ENCODE assay signal across 18 mouse cellular contexts in genomic region chr5:38136247-38136646, GRCm38 (mm10). TPM values are rescaled to one million over a fixed set of nuclear protein-coding genes. Genes with fewer than 3 reads are reported as not detected.
DNase-seq lines count a peak whose midpoint lies in the region; ATAC-seq lines count a peak whose summit lies in the region.
"Had no signal": no experiment of that assay in that cellular context is flagged by ENCODE, and none has a peak within 500 bp of the region (broad histone marks: within the 10 kb centered on the region; RNA-seq: fewer than 3 reads in every experiment).

No protein-coding gene starts in this region.

- H3K4me3 ChIP-seq in forebrain, embryonic 13.5 days = no peak overlapping the region
- no peak overlapping the region for H3K4me3 ChIP-seq in forebrain, embryonic 11.5 days (ENCODE audit: low read depth, low read length)
- no peak overlapping the region for H3K4me3 ChIP-seq in liver, embryonic 16.5 days (ENCODE audit: low read depth, low read length)
- H3K4me3 ChIP-seq in midbrain, embryonic 16.5 days (ENCODE audit: low read depth, low read length) = no peak overlapping the region
- H3K4me3 ChIP-seq: heart, embryonic 13.5 days; layer of hippocampus, adult 2 months; left cerebral cortex, adult 2 months; limb, embryonic 12.5 days; lung, embryonic 15.5 days; stomach, embryonic 15.5 days had no signal

- H3K4me2 ChIP-seq in forebrain, embryonic 13.5 days = no peak overlapping the region
- H3K4me2 ChIP-seq in forebrain, embryonic 11.5 days (ENCODE audit: low read depth, low read length, severe bottlenecking) = no peak overlapping the region
- no peak overlapping the region for H3K4me2 ChIP-seq in liver, embryonic 16.5 days (ENCODE audit: low read depth, low read length)
- no peak overlapping the region for H3K4me2 ChIP-seq in midbrain, embryonic 16.5 days (ENCODE audit: low read length)
- H3K4me2 ChIP-seq: heart, embryonic 13.5 days; limb, embryonic 12.5 days; lung, embryonic 15.5 days; stomach, embryonic 15.5 days had no signal

- WGBS in forebrain, embryonic 13.5 days = 93% methylated on average over 9 of the region's 9 CpGs
- 95% methylated on average over 9 of the region's 9 CpGs for WGBS in forebrain, embryonic 11.5 days
- WGBS in liver, embryonic 16.5 days (ENCODE audit: insufficient replicate concordance) = 69% methylated on average over 9 of the region's 9 CpGs
- whole genome bisulfite sequencing in midbrain, embryonic 16.5 days = 94% methylated on average over 9 of the region's 9 CpGs

- 0 out of 2 replicates have a peak, but pooled peaks have one; percentile 28 for ATAC-seq in forebrain, embryonic 13.5 days
- ATAC-seq in forebrain, embryonic 11.5 days (replicated peaks; ENCODE audit: low FRiP score) = no peak
- peak; percentile 60; the same call in 1 of the 2 replicates for ATAC-seq in liver, embryonic 16.5 days (ENCODE audit: low read depth)
- peak; percentile 46; the same call in 1 of the 2 replicates for ATAC-seq in midbrain, embryonic 16.5 days

- no peak for DNase-seq in forebrain, embryonic 11.5 days (ENCODE audit: low spot score)
- DNase-seq in liver = no peak
- DNase-seq in kidney, adult 9 months = peak; percentile 82
- DNase-seq in right cerebral cortex, postnatal 14 days = no peak
- DNase-seq in layer of hippocampus, adult 9-11 months = no peak
- DNase-seq: adrenal gland, postnatal 10 days; cerebellum, adult 18-20 months; embryo, embryonic 11 days; heart, postnatal 4 days had no signal

- H3K4me1 ChIP-seq in forebrain, embryonic 13.5 days = no peaks in the 10 kb centered on the region
- H3K4me1 ChIP-seq in forebrain, embryonic 11.5 days (replicated peaks; ENCODE audit: control insufficient read depth, insufficient read depth, low read length) = no peaks in the 10 kb centered on the region
- H3K4me1 ChIP-seq in liver, embryonic 16.5 days (ENCODE audit: control insufficient read depth, low read depth, low read length) = no peaks in the 10 kb centered on the region; the same call in 1 of the 2 replicates
- H3K4me1 ChIP-seq in midbrain, embryonic 16.5 days (ENCODE audit: control insufficient read depth, insufficient read depth, low read length) = no peaks in the 10 kb centered on the region
- H3K4me1 ChIP-seq: heart, embryonic 13.5 days; lung, embryonic 15.5 days; stomach, embryonic 15.5 days had no signal

- no peaks in the 10 kb centered on the region for H3K27me3 ChIP-seq in forebrain, embryonic 13.5 days
- no peaks in the 10 kb centered on the region for H3K27me3 ChIP-seq in forebrain, embryonic 11.5 days (ENCODE audit: control insufficient read depth, insufficient read depth, low read length)
- no peaks in the 10 kb centered on the region for H3K27me3 ChIP-seq in liver, embryonic 16.5 days (ENCODE audit: control insufficient read depth, insufficient read depth, low read depth, low read length)
- H3K27me3 ChIP-seq in midbrain, embryonic 16.5 days (ENCODE audit: control insufficient read depth, insufficient read depth, low read depth, low read length) = no peaks in the 10 kb centered on the region
- H3K27me3 ChIP-seq: heart, embryonic 13.5 days; limb, embryonic 12.5 days; lung, embryonic 15.5 days; stomach, embryonic 15.5 days had no signal

- no peak overlapping the region for H3K9ac ChIP-seq in forebrain, embryonic 13.5 days
- H3K9ac ChIP-seq in forebrain, embryonic 11.5 days (ENCODE audit: low read length) = no peak overlapping the region
- no peak overlapping the region for H3K9ac ChIP-seq in liver, embryonic 16.5 days (ENCODE audit: low read depth, low read length)
- H3K9ac ChIP-seq in midbrain, embryonic 16.5 days (ENCODE audit: low read depth, low read length) = no peak overlapping the region
- H3K9ac ChIP-seq: heart, embryonic 13.5 days; limb, embryonic 12.5 days; lung, embryonic 15.5 days; stomach, embryonic 15.5 days had no signal

- peaks cover 67% of the 10 kb centered on the region for H3K36me3 ChIP-seq in forebrain, embryonic 13.5 days (ENCODE audit: poor library complexity, severe bottlenecking)
- H3K36me3 ChIP-seq in forebrain, embryonic 11.5 days (ENCODE audit: control insufficient read depth, insufficient read depth, low read length) = peaks cover 23% of the 10 kb centered on the region
- no peaks in the 10 kb centered on the region for H3K36me3 ChIP-seq in liver, embryonic 16.5 days (ENCODE audit: control insufficient read depth, insufficient read depth)
- peaks cover 43% of the 10 kb centered on the region for H3K36me3 ChIP-seq in midbrain, embryonic 16.5 days (ENCODE audit: control insufficient read depth, insufficient read depth, low read length)

- no peaks in the 10 kb centered on the region for H3K9me3 ChIP-seq in forebrain, embryonic 13.5 days (replicated peaks)
- no peaks in the 10 kb centered on the region for H3K9me3 ChIP-seq in forebrain, embryonic 11.5 days (ENCODE audit: control insufficient read depth, low read length)
- H3K9me3 ChIP-seq in liver, embryonic 16.5 days (replicated peaks; ENCODE audit: control insufficient read depth, low read length) = no peaks in the 10 kb centered on the region
- no peaks in the 10 kb centered on the region for H3K9me3 ChIP-seq in midbrain, embryonic 16.5 days (replicated peaks; ENCODE audit: control insufficient read depth, low read length, poor library complexity, severe bottlenecking)
- H3K9me3 ChIP-seq: heart, embryonic 13.5 days; limb, embryonic 12.5 days; lung, embryonic 15.5 days; stomach, embryonic 15.5 days had no signal

- no peak overlapping the region for H3K27ac ChIP-seq in forebrain, embryonic 13.5 days
- H3K27ac ChIP-seq in forebrain, embryonic 11.5 days (ENCODE audit: low read depth, low read length) = no peak overlapping the region
- H3K27ac ChIP-seq in liver, embryonic 16.5 days (ENCODE audit: low read length) = no peak overlapping the region
- H3K27ac ChIP-seq in midbrain, embryonic 16.5 days (ENCODE audit: low read length) = no peak overlapping the region
- H3K27ac ChIP-seq: heart, embryonic 13.5 days; left cerebral cortex, adult 2 months; lung, embryonic 15.5 days; stomach, embryonic 15.5 days had no signal

RNA-seq across cellular contexts. Expression of gene Nsg1, which starts 23.5 kb away (rescaled TPM):
- polyA plus RNA-seq in forebrain, embryonic 13.5 days (2015; fragmentation: Nextera tagmentation; extraction: Ambion mirVana) = 636 and 754 TPM in 2 replicates
- 54.3 and 76.1 TPM in 2 replicates for polyA plus RNA-seq in forebrain, embryonic 11.5 days (2014; fragmentation: Nextera tagmentation; extraction: Ambion mirVana)
- 1.6 and 2.0 TPM in 2 replicates for polyA plus RNA-seq in liver, embryonic 16.5 days (2015; fragmentation: Nextera tagmentation; extraction: Ambion mirVana)
- polyA plus RNA-seq in midbrain, embryonic 16.5 days (2015; fragmentation: Nextera tagmentation; extraction: Ambion mirVana) = 1,570 and 1,631 TPM in 2 replicates

Comparison
In these comparisons a context has a peak if more than half of its experiments do, and no peak if none do; other contexts are left out.
1. RNA of gene Nsg1, which starts 23.5 kb away (polyA plus RNA-seq): 1,570 to 1,631 TPM in midbrain, embryonic 16.5 days, 636 to 754 TPM in forebrain, embryonic 13.5 days and 54.3 to 76.1 TPM in forebrain, embryonic 11.5 days; 1.6 to 2.0 TPM in liver, embryonic 16.5 days; every median in the first group is over 10 times any median in the second.